Mouse (Mus musculus) brown adipose tissue, adult 24 weeks (tissue): ENCODE data around the gene Popdc2. TPM values are rescaled to one million over a fixed set of nuclear protein-coding genes. Genes with fewer than 3 reads are reported as not detected.

ENCODE experiments used
- H3K27ac ChIP-seq: fragments of 200-500 bp; replicated peaks from 2 replicates; pipeline ENCODE4 v1.5.1; 2012; ENCODE audit warnings: low read depth, mild to moderate bottlenecking, low read length
- H3K4me1 ChIP-seq: fragments of 200-500 bp; 2 replicates; pipeline ENCODE4 v1.6.1; 2012; ENCODE audit warnings: low read length, mixed read lengths; ENCODE audit not compliant: control insufficient read depth, insufficient read depth, insufficient read length
- H3K4me3 ChIP-seq: fragments of 200-500 bp; 2 replicates; pipeline ENCODE4 v1.5.1; 2012; ENCODE audit warnings: low read depth, mild to moderate bottlenecking, low read length, moderate library complexity; ENCODE audit not compliant: insufficient read depth
- polyA plus RNA-seq: library from polyadenylated mRNA; stranded (reverse); fragments of >200 nt; gene quantifications from 2 replicates; pipeline ENCODE4 v1.2.4, GENCODE M21; 2012; ENCODE audit not compliant: missing spikeins, insufficient read depth, insufficient read length

Popdc2 gene
- polyA plus RNA-seq, 1 experiment = 15.5 TPM

DNA sequence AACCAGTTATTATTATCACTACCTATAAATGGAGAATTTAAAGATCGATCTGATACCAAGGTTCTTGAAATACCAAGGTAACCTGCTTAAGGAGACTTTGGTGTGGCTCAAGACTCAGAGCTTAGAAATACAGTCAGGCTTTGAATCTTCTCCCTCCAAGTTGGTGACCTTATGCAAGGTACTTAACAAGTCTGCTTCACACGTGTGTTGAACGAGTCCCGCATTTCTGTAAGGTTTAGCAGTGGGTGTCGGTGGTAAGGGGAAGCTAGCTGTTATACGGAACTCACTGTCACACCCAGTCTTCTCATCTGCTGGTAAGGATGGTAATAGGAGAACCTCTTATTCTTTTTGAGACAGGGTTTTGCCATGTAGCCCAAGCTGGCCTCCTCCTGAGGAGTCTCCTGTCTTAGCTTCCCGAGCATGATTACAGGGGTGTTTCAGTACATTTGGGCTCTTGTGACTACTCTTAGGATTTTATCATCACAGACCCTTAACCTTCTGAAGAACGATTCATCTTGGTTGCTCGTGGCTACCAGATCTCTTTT is 13.7 kb upstream of the Popdc2 start:
- H3K4me1 ChIP-seq = peaks cover 4% of the 10 kb centered on the region; the same call in 1 of the 2 replicates
- H3K4me3 ChIP-seq = peak overlapping the region; percentile 19; the same call in 1 of the 2 replicates
- H3K27ac ChIP-seq = peak overlapping the region; percentile 70

DNA sequence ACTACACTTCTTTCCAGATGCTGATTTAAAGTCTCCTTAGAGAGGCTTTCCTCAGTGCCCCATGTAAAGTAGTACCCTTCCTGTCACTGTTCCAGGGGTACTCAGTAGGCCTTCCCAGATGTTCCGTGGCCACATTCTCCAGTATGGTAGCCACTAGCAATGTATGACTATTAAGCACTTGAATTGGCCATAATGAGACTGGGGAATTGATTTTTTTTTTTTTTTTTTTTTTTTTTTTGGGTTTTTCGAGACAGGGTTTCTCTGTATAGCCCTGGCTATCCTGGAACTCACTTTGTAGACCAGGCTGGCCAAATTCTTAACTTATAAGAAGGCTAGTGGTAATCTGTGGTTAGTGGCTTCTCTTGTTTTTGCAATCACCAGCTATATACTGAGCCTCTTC is 12.1 kb upstream of the Popdc2 start:
- no peak overlapping the region for H3K27ac ChIP-seq
- no peak overlapping the region for H3K4me3 ChIP-seq
- peaks cover 4% of the 10 kb centered on the region; the same call in 1 of the 2 replicates for H3K4me1 ChIP-seq

GRCm38 (mm10) chr16:38350361-38350855 is 11.6 kb upstream of the Popdc2 start:
- H3K27ac ChIP-seq = peak overlapping the region; percentile 48; the same call in 1 of the 2 replicates
- H3K4me1 ChIP-seq = peaks cover 4% of the 10 kb centered on the region; the same call in 1 of the 2 replicates
- H3K4me3 ChIP-seq = no peak overlapping the region

DNA sequence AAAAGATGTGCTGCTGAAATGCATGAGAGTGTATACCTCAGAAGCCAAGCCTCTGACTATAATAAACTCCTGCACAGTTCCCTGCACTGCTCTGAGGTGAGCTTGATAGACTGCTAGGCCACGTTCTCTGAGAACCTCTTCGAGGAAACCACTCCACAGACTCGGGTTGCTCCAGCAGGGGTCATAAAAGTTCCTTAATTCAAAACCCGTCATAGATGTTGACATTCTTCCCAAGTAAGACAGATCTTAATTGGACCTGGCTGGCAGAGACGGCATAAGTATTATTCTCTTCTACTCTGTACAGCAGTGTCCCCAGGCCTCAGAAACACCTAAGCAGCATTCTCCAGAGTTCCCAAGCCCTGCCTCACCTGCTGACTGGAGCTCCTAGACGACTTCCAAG is 11.1 kb upstream of the Popdc2 start:
- H3K4me1 ChIP-seq = peaks cover 4% of the 10 kb centered on the region; the same call in 1 of the 2 replicates
- H3K27ac ChIP-seq = no peak overlapping the region
- no peak overlapping the region for H3K4me3 ChIP-seq

GRCm38 (mm10) chr16:38352031-38352430 is 10.0 kb upstream of the Popdc2 start:
- Histone ChIP-seq H3K4me3 (no peak overlapping the region), H3K4me1 (peaks cover 4% of the 10 kb centered on the region; the same call in 1 of the 2 replicates), H3K27ac (peak overlapping the region; percentile 97)

DNA sequence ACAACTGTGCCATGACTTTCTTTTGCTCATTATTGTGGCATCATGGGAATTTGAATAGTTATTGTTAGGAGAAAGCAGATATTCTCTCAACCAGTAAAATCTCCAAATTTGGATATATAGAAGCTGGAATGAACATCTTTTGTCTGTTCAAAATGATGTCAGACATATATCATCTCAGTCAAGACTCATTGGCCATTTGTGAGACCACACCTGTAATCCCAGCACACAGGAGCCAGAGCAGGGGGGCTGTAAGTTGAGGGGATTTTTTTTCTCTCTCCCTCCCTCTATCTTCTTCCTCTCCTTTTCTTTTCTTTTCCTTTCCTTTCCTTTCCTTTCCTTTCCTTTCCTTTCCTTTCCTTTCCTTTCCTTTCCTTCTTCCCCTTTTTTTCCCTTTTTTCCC is 9.2 kb upstream of the Popdc2 start:
- Histone ChIP-seq H3K27ac (0 out of 2 replicates have a peak overlapping the region, but pooled peaks have one; percentile 68), H3K4me3 (no peak overlapping the region), H3K4me1 (peaks cover 4% of the 10 kb centered on the region; the same call in 1 of the 2 replicates)

DNA sequence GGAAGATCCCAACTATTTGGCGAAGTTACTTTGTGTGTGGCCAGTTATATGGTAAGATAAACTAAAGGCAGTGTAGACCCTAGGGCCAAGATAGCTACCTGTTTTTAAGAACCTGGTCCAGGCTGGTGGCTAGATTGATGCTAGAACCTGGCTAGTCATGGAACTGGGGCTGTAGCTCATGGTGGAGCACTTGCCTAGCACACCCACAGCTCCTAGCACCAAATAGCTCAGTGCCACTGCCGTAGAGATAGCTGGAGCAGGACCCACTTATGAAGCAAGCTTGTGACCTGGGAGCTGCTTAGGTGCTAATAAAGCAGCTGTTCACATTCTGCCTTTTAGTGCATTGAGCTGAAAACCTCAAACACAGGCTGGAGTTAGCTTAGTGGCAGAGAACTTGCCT is 8.4 kb upstream of the Popdc2 start:
- Histone ChIP-seq H3K27ac (peak overlapping the region; percentile 1; the same call in 1 of the 2 replicates), H3K4me3 (no peak overlapping the region), H3K4me1 (no peaks in the 10 kb centered on the region)

DNA sequence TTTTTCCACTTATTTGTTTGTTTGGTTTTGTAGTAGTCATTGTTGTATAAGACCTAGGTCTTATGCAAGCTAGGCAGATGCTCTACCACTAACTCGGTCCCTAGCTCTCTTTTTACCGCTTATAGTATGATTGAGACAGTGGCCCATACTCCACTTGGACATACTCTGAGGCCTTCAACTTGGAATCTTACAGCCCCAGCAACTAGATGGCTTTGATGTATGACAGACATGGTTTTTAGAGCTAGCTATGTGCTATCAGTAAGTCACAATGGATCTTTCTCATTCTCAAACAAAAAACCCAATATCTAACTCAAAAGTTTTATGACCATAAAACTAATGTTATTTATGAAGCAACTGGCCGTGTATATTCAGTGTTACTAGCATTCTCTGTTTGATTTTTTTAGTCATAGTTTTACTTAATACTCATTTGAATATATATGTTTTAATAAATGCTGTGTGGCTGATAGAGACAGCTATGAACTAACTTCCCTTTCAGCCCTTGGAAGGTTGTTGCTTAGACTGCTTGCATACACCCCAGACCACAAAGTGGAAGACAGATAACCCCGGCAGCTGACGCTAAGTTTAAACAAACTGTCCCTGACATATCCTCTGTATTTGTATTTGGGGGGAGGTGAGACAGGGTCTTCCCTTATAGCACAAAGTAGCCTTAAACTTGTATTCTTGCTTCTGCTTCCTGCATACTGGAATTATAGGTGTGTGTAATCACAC is 7.7 kb upstream of the Popdc2 start:
- Histone ChIP-seq H3K27ac (no peak overlapping the region), H3K4me3 (no peak overlapping the region), H3K4me1 (no peaks in the 10 kb centered on the region)

DNA sequence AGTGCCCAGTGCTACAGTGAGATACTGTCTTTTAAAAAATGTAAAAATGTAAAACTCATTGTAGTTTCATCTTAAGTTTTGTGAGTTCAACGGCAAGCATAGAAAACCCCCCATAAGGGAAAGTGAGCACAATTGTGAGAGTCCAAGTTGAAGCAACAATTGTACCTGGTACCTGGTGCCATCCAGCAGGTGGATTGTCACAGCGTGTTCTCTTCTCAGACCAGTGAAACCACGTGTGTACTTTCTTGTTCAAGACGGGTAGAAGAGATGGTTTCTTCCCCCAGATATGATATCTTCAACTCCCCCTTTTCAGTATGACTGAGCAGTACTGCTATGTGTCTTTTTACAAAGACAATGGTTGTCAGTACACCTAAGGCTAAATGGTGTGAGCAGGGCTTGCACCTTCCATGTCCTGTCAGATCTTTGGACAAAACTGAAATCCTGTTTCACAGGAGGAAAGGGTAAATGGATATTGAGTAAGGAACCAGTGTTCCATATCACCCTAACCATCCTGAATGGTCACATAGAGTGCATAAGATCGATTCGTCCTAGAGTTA is 3.7 kb upstream of the Popdc2 start:
- 0 out of 2 replicates have a peak, but pooled peaks cover 4% of the 10 kb centered on the region for H3K4me1 ChIP-seq
- H3K4me3 ChIP-seq = no peak overlapping the region
- H3K27ac ChIP-seq = no peak overlapping the region

- Histone ChIP-seq H3K4me3 (no peak overlapping the region), H3K27ac (no peak overlapping the region), H3K4me1 (peaks cover 10% of the 10 kb centered on the region; the same call in 1 of the 2 replicates)
Observed at GRCm38 (mm10) chr16:38359241-38359640, 2.8 kb upstream of the Popdc2 start.

DNA sequence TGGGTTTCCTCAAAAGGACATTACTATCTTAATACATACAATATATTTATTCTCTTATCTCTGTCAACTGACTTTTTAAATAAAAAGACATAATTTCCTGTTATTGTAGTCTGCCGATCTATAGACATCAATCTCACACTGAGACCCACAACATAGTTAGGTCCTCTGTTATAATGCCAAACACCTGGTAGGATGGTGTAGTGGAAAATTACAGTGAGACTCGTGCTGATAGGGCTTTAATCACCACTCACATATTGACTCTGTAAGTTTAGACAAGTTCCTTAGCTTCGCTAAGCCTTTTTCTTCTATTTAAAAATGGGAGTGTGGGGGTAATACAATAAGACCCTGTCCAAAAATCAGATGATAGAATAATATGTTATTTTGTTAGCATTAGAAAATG is 2.2 kb upstream of the Popdc2 start:
- Histone ChIP-seq H3K4me1 (peaks cover 10% of the 10 kb centered on the region; the same call in 1 of the 2 replicates), H3K4me3 (no peak overlapping the region), H3K27ac (no peak overlapping the region)

DNA sequence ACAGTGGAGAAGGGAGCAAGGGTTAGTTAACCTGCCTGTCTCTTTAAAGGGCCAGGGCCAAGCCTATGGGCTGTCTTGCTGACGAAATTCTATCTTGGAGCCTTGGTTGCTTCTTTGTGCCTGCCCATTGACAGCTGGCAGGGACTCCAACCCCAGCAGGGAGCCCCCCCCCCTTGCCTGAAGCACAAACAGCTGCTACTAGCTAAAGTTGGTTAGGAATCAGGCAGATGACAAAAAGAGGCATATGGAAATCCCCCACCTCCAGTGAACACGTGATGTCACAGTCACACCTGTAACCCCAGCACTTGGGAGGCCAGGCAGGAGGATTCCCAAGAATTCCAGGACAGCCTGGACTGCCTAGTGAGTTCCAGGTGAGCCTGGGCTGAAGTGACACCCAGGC is 1.7 kb upstream of the Popdc2 start:
- H3K4me1 ChIP-seq = peaks cover 10% of the 10 kb centered on the region; the same call in 1 of the 2 replicates
- H3K4me3 ChIP-seq = no peak overlapping the region
- no peak overlapping the region for H3K27ac ChIP-seq

- Histone ChIP-seq H3K4me3 (peak overlapping the region; percentile 49), H3K27ac (peak overlapping the region; percentile 63), H3K4me1 (peaks cover 10% of the 10 kb centered on the region; the same call in 1 of the 2 replicates)
Observed at GRCm38 (mm10) chr16:38362493-38363255, 665 bp downstream of the Popdc2 start.

GRCm38 (mm10) chr16:38363256-38363595 is 1.2 kb downstream of the Popdc2 start:
- Histone ChIP-seq H3K27ac (no peak overlapping the region), H3K4me1 (peaks cover 10% of the 10 kb centered on the region; the same call in 1 of the 2 replicates), H3K4me3 (peak overlapping the region; percentile 49)

DNA sequence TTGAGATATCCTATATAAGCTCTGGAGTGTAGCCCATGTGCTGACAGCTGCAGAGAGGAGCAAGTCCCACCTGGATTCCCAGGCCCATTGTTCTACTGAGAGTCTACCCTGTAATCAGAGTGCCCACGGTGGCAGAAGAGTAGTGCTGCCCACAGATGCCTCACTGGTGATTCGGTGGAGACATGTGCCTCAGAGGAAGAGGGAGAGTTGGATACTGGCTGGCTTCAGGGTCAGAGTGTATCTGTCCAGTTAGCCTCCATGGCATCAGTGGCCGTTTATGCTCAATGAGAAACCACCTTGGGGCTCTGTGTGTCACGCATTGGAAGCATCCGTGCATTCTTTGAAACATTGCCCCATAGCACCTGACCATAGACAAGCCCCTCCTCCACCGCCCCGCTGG is 1.6 kb downstream of the Popdc2 start:
- H3K27ac ChIP-seq = no peak overlapping the region
- H3K4me3 ChIP-seq = peak overlapping the region; percentile 49
- H3K4me1 ChIP-seq = peaks cover 10% of the 10 kb centered on the region; the same call in 1 of the 2 replicates
